ENCODE assay signal across 8 mouse cellular contexts in the genomic region with DNA sequence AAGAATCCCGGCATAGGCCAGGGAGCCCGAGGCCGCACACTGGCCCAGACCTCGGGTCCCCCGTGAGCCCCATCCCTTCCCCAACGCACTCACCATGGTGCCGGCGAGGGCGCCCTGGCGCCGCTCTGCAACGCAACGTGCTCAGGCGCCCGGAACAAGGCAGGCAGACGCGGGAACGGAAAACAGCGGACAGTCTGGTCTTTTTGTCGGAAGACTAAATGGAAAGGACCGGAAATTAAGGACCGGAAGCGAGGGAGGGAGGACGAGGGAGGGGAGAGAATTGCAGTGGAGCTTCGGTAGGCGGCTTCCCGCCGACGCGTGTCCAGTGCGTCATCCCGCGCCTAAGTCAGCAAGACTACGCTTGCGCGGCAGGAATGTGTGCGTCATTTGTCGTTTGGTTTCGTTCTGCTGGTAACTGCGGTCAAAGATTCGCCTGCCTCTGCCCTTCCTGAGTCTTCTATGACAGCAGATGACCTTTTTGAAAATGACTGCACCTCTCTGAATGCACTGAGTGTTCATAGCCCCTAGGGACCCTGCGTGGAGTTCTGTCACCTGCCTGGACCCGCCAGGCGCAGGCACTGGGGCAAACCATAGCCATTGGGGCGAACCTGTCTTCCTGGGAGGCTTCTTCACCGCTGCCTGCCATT. TPM values are rescaled to one million over a fixed set of nuclear protein-coding genes. Genes with fewer than 3 reads are reported as not detected.
DNase-seq lines count a peak whose midpoint lies in the region; ATAC-seq and TF ChIP-seq lines count a peak whose summit lies in the region.

A gene (minus strand): TSS at position 248 of the 647 bp plus-strand sequence.

- DNase-seq in CD8-positive naive resting alpha-beta T cell, adult 2 months (ENCODE audit: low read depth in 2 of 2, low spot score in 2 of 2), result peak; percentile 97
- peak; percentile 99 for DNase-seq in c-Kit-positive CD71-negative TER-119-negative erythroid progenitor cells, embryonic 14.5 days (ENCODE audit: low read depth)
- DNase-seq in forebrain, embryonic 10.5 days (ENCODE audit: extremely low spot score, low spot score), result peak; percentile 95
- DNase-seq in kidney, postnatal 25 days, result peak; percentile 96 to 98
- peak; percentile 95 to 96 (median 95) for DNase-seq in liver, embryonic 14.5 days (ENCODE audit: low read depth in 3 of 3, low spot score in 3 of 3)
- DNase-seq in neural tube, embryonic 11.5 days (ENCODE audit: low spot score), result peak; percentile 95
- DNase-seq in stomach, postnatal 0 days (ENCODE audit: low spot score), result peak; percentile 97

- H3K4me2 ChIP-seq in heart, embryonic 15.5 days, result peak within 1 kb of the TSS; percentile 85
- peak within 1 kb of the TSS; percentile 78 for H3K4me2 ChIP-seq in liver, embryonic 14.5 days (ENCODE audit: low read depth)
- H3K4me2 ChIP-seq in neural tube, embryonic 11.5 days (ENCODE audit: low read depth), result peak within 1 kb of the TSS; percentile 85
- H3K4me2 ChIP-seq in stomach, postnatal 0 days (replicated peaks; ENCODE audit: low read depth), result peak within 1 kb of the TSS; percentile 81

- ATAC-seq in heart, embryonic 15.5 days (replicated peaks; ENCODE audit: insufficient number of reproducible peaks, insufficient read depth, low FRiP score, low read depth), result peak; percentile 98
- ATAC-seq in liver, embryonic 14.5 days (ENCODE audit: insufficient read depth), result peak; percentile 96
- ATAC-seq in neural tube, embryonic 11.5 days (ENCODE audit: insufficient read depth, low FRiP score, low TSS enrichment), result peak; percentile 93
- ATAC-seq in stomach, postnatal 0 days (ENCODE audit: low FRiP score, low TSS enrichment), result peak; percentile 98

- no peaks in the 10 kb centered on the region for H3K9me3 ChIP-seq in forebrain, embryonic 10.5 days
- H3K9me3 ChIP-seq in heart, embryonic 15.5 days (replicated peaks), result no peaks in the 10 kb centered on the region
- H3K9me3 ChIP-seq in liver, embryonic 14.5 days (ENCODE audit: control insufficient read depth, low read length), result no peaks in the 10 kb centered on the region
- no peaks in the 10 kb centered on the region for H3K9me3 ChIP-seq in neural tube, embryonic 11.5 days (ENCODE audit: control insufficient read depth, low read length)
- no peaks in the 10 kb centered on the region for H3K9me3 ChIP-seq in stomach, postnatal 0 days (ENCODE audit: control insufficient read depth, low read length)

- H3K36me3 ChIP-seq in forebrain, embryonic 10.5 days (replicated peaks), result peaks cover 56% of the 10 kb centered on the region
- H3K36me3 ChIP-seq in heart, embryonic 15.5 days, result peaks cover 28% of the 10 kb centered on the region
- H3K36me3 ChIP-seq in liver, embryonic 14.5 days (replicated peaks; ENCODE audit: control insufficient read depth, insufficient read depth, low read depth), result peaks cover 27% of the 10 kb centered on the region
- 0 out of 2 replicates have a peak, but pooled peaks cover 9% of the 10 kb centered on the region for H3K36me3 ChIP-seq in neural tube, embryonic 11.5 days (ENCODE audit: control insufficient read depth, insufficient read depth, low read length)
- peaks cover 15% of the 10 kb centered on the region for H3K36me3 ChIP-seq in stomach, postnatal 0 days (ENCODE audit: control insufficient read depth, insufficient read depth, low read length)

- TF ChIP-seq EP300 in liver, embryonic 14.5 days (IDR thresholded peaks at IDR 0.05; ENCODE audit: low read depth), result peak; percentile 57
- no peak for TF ChIP-seq EP300 in stomach, postnatal 0 days (optimal IDR thresholded peaks at IDR 0.05)

- H3K9ac ChIP-seq in heart, embryonic 15.5 days, result peak within 1 kb of the TSS; percentile 87
- peak within 1 kb of the TSS; percentile 91 for H3K9ac ChIP-seq in liver, embryonic 14.5 days (replicated peaks)
- peak within 1 kb of the TSS; percentile 91 for H3K9ac ChIP-seq in neural tube, embryonic 11.5 days (ENCODE audit: low read length)
- peak within 1 kb of the TSS; percentile 75 for H3K9ac ChIP-seq in stomach, postnatal 0 days (ENCODE audit: low read length)

- H3K27ac ChIP-seq in forebrain, embryonic 10.5 days, result peak within 1 kb of the TSS; percentile 90
- H3K27ac ChIP-seq in heart, embryonic 15.5 days, result peak within 1 kb of the TSS; percentile 97
- peak within 1 kb of the TSS; percentile 97 for H3K27ac ChIP-seq in liver, embryonic 14.5 days
- H3K27ac ChIP-seq in neural tube, embryonic 11.5 days (ENCODE audit: low read depth, low read length), result peak within 1 kb of the TSS; percentile 85
- peak within 1 kb of the TSS; percentile 95 for H3K27ac ChIP-seq in stomach, postnatal 0 days (replicated peaks)

- H3K4me3 ChIP-seq in forebrain, embryonic 10.5 days, result peak within 1 kb of the TSS; percentile 68
- peak within 1 kb of the TSS; percentile 79 for H3K4me3 ChIP-seq in heart, embryonic 15.5 days
- peak within 1 kb of the TSS; percentile 70 to 85 for H3K4me3 ChIP-seq in liver, embryonic 14.5 days (ENCODE audit: insufficient read depth in 1 of 2, low read depth in 2 of 2, low read length in 2 of 2)
- peak within 1 kb of the TSS; percentile 79 for H3K4me3 ChIP-seq in neural tube, embryonic 11.5 days (ENCODE audit: low read depth, low read length)
- peak within 1 kb of the TSS; percentile 67 for H3K4me3 ChIP-seq in stomach, postnatal 0 days (ENCODE audit: low read depth, low read length)

- peaks cover 23% of the 10 kb centered on the region for H3K4me1 ChIP-seq in forebrain, embryonic 10.5 days
- peaks cover 8% of the 10 kb centered on the region; the same call in 1 of the 2 replicates for H3K4me1 ChIP-seq in heart, embryonic 15.5 days (replicated peaks)
- H3K4me1 ChIP-seq in liver, embryonic 14.5 days (replicated peaks; ENCODE audit: control insufficient read depth in 2 of 2, insufficient read depth in 2 of 2, low read length in 1 of 2), result peaks cover 10% of the 10 kb centered on the region in 2 experiments
- H3K4me1 ChIP-seq in neural tube, embryonic 11.5 days (ENCODE audit: control insufficient read depth, insufficient read depth, low read length), result peaks cover 4% of the 10 kb centered on the region; the same call in 1 of the 2 replicates
- H3K4me1 ChIP-seq in stomach, postnatal 0 days (replicated peaks; ENCODE audit: control insufficient read depth, insufficient read depth), result no peaks in the 10 kb centered on the region

- under 1% methylated on average over 46 of the region's 46 CpGs for WGBS in forebrain, embryonic 10.5 days
- WGBS in heart, embryonic 15.5 days, result under 1% methylated on average over 46 of the region's 46 CpGs
- under 1% methylated on average over 46 of the region's 46 CpGs for WGBS in liver, embryonic 14.5 days (ENCODE audit: insufficient replicate concordance)
- under 1% methylated on average over 46 of the region's 46 CpGs for WGBS in neural tube, embryonic 11.5 days
- WGBS in stomach, postnatal 0 days, result under 1% methylated on average over 46 of the region's 46 CpGs

- H3K27me3 ChIP-seq in forebrain, embryonic 10.5 days (ENCODE audit: poor library complexity, severe bottlenecking), result no peaks in the 10 kb centered on the region
- no peaks in the 10 kb centered on the region for H3K27me3 ChIP-seq in heart, embryonic 15.5 days
- no peaks in the 10 kb centered on the region for H3K27me3 ChIP-seq in liver, embryonic 14.5 days (ENCODE audit: control insufficient read depth, insufficient read depth, low read length)
- H3K27me3 ChIP-seq in neural tube, embryonic 11.5 days (ENCODE audit: control insufficient read depth, insufficient read depth, low read length), result no peaks in the 10 kb centered on the region
- no peaks in the 10 kb centered on the region for H3K27me3 ChIP-seq in stomach, postnatal 0 days (ENCODE audit: control insufficient read depth, insufficient read depth, low read length)

- peak; percentile 30 for TF ChIP-seq CTCF in liver, embryonic 14.5 days (IDR thresholded peaks at IDR 0.05; ENCODE audit: low read depth)
- peak; percentile 44; the same call in 1 of the 2 replicates for TF ChIP-seq CTCF in stomach, postnatal 0 days (IDR thresholded peaks at IDR 0.05; ENCODE audit: low read depth)

RNA-seq across cellular contexts. Expression of the gene that starts here (rescaled TPM):
- 76.4 and 78.6 TPM in 2 replicates for polyA plus RNA-seq in forebrain, embryonic 10.5 days (2016; fragmentation: Nextera tagmentation; extraction: Ambion mirVana)
- 22.9 and 23.5 TPM in 2 replicates for polyA plus RNA-seq in heart, embryonic 15.5 days (2015; fragmentation: Nextera tagmentation; extraction: Ambion mirVana)
- polyA plus RNA-seq in liver, embryonic 14.5 days (2012; rRNA removed), result 4.9 and 16.9 TPM in 2 replicates
- polyA plus RNA-seq in liver, embryonic 14.5 days (2014; fragmentation: Nextera tagmentation; extraction: Ambion mirVana), result 33.7 and 34.0 TPM in 2 replicates
- 45.6 and 59.3 TPM in 2 replicates for polyA plus RNA-seq in neural tube, embryonic 11.5 days (2014; fragmentation: Nextera tagmentation; extraction: Ambion mirVana)
- 24.6 and 27.5 TPM in 2 replicates for polyA plus RNA-seq in stomach, postnatal 0 days (2015; fragmentation: Nextera tagmentation; extraction: Ambion mirVana)

Comparison
In these comparisons a context has a peak if more than half of its experiments do, and no peak if none do; other contexts are left out.
1. Peak in every context shown above with its lines: DNase-seq, ATAC-seq, H3K4me3 ChIP-seq and H3K27ac ChIP-seq.